ENCODE assay signal across 15 mouse cellular contexts in the genomic region with DNA sequence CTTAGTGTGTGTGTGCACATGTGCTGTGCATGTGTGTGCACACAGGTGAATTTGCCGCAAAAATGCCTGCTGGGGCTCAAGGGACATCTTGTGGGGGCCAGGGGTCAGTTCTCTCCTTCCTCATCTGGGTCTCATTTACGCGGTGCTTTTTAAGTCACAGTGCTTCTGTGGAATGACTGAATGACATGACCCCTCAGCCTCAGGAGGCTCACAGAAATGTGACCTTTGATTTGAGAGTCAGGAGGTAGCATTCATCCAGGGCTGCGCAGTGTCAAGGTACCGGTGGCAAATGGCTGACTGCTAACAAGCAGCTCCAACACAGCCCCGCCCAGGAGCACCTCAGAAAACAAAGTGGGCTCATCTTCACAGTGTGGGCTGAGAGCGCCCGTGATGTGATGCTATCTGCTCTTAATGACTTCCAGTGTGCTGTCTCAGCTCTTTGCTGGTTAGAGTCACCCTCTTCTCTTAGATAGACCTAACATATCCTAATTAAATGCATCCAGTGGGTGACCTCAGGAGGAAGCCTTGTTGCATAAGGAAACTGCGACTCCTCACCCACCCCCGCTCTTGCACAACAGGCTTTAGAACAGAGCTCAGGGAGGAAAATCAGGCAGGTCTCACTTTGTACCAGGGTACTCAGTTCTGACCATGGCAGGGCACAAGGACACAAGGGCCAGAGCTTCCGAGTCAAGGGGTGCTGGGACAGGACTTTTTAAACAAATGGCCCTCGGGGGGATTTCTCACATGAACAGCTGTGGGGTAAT.
DNase-seq lines count a peak whose midpoint lies in the region; ATAC-seq and TF ChIP-seq lines count a peak whose summit lies in the region.
"Had no signal": no experiment of that assay in that cellular context is flagged by ENCODE, and none has a peak within 500 bp of the region (broad histone marks: within the 10 kb centered on the region; RNA-seq: fewer than 3 reads in every experiment).

No protein-coding gene starts in this region.

- WGBS in intestine, embryonic 16.5 days = 67% methylated on average over 12 of the region's 12 CpGs
- 65% methylated on average over 12 of the region's 12 CpGs for WGBS in intestine, postnatal 0 days
- 26% methylated on average over 12 of the region's 12 CpGs for WGBS in embryonic facial prominence, embryonic 13.5 days
- 83% methylated on average over 12 of the region's 12 CpGs for WGBS in heart, adult 2 months
- 79% methylated on average over 12 of the region's 12 CpGs for WGBS in forebrain, embryonic 16.5 days

- no peaks in the 10 kb centered on the region for H3K36me3 ChIP-seq in intestine, embryonic 16.5 days (ENCODE audit: control insufficient read depth, insufficient read depth, low read length)
- H3K36me3 ChIP-seq in intestine, postnatal 0 days (ENCODE audit: control insufficient read depth, insufficient read depth) = no peaks in the 10 kb centered on the region
- H3K36me3 ChIP-seq in embryonic facial prominence, embryonic 13.5 days = no peaks in the 10 kb centered on the region
- no peaks in the 10 kb centered on the region for H3K36me3 ChIP-seq in heart, adult 2 months (ENCODE audit: control insufficient read depth, insufficient read depth, low read length)
- H3K36me3 ChIP-seq in forebrain, embryonic 16.5 days (ENCODE audit: control insufficient read depth, insufficient read depth) = no peaks in the 10 kb centered on the region
- H3K36me3 ChIP-seq: intestine, embryonic 15.5 days; liver, embryonic 13.5 days; midbrain, embryonic 10.5 days had no signal

- TF ChIP-seq CTCF in intestine, postnatal 0 days (IDR thresholded peaks at IDR 0.05; ENCODE audit: low read depth) = no peak
- TF ChIP-seq CTCF in heart, adult 2 months (IDR thresholded peaks at IDR 0.05) = no peak

- H3K4me3 ChIP-seq in intestine, embryonic 16.5 days (ENCODE audit: low read length) = no peak overlapping the region
- H3K4me3 ChIP-seq in intestine, postnatal 0 days (ENCODE audit: low read depth, low read length) = no peak overlapping the region
- no peak overlapping the region for H3K4me3 ChIP-seq in embryonic facial prominence, embryonic 13.5 days
- H3K4me3 ChIP-seq in heart, adult 2 months = no peak overlapping the region
- H3K4me3 ChIP-seq in forebrain, embryonic 16.5 days (replicated peaks; ENCODE audit: low read length) = no peak overlapping the region
- H3K4me3 ChIP-seq: intestine, embryonic 15.5 days; liver, embryonic 13.5 days; midbrain, embryonic 10.5 days had no signal

- no peaks in the 10 kb centered on the region for H3K27me3 ChIP-seq in intestine, embryonic 16.5 days (replicated peaks; ENCODE audit: control insufficient read depth, insufficient read depth, low read length)
- no peaks in the 10 kb centered on the region for H3K27me3 ChIP-seq in intestine, postnatal 0 days (replicated peaks; ENCODE audit: control insufficient read depth, insufficient read depth, low read length)
- peaks cover 4% of the 10 kb centered on the region; the same call in 1 of the 2 replicates for H3K27me3 ChIP-seq in embryonic facial prominence, embryonic 13.5 days
- no peaks in the 10 kb centered on the region for H3K27me3 ChIP-seq in heart, adult 2 months (ENCODE audit: control insufficient read depth, insufficient read depth, low read length)
- H3K27me3 ChIP-seq in forebrain, embryonic 16.5 days (replicated peaks; ENCODE audit: control insufficient read depth, insufficient read depth, low read length) = no peaks in the 10 kb centered on the region
- H3K27me3 ChIP-seq: intestine, embryonic 15.5 days; liver, embryonic 13.5 days; Patski had no signal

- intact Hi-C loops in heart, adult 2 months (cut with DNase I) = no loop called here

- H3K9ac ChIP-seq in intestine, embryonic 16.5 days (ENCODE audit: low read depth, low read length) = no peak overlapping the region
- H3K9ac ChIP-seq in intestine, postnatal 0 days (ENCODE audit: low read depth, low read length) = no peak overlapping the region
- H3K9ac ChIP-seq in embryonic facial prominence, embryonic 13.5 days = no peak overlapping the region
- no peak overlapping the region for H3K9ac ChIP-seq in heart, adult 2 months (ENCODE audit: low read depth, low read length)
- no peak overlapping the region for H3K9ac ChIP-seq in forebrain, embryonic 16.5 days (replicated peaks; ENCODE audit: low read depth, low read length)
- H3K9ac ChIP-seq: intestine, embryonic 15.5 days; liver, embryonic 13.5 days had no signal

- ATAC-seq in intestine, embryonic 16.5 days = peak; percentile 23; the same call in 1 of the 2 replicates
- no peak for ATAC-seq in intestine, postnatal 0 days
- ATAC-seq in common myeloid progenitor, adult 5-6 weeks (replicated peaks; ENCODE audit: low read depth, poor library complexity, severe bottlenecking) = peak; percentile 59
- ATAC-seq in embryonic facial prominence, embryonic 13.5 days (ENCODE audit: insufficient number of reproducible peaks, insufficient read depth, low FRiP score, low TSS enrichment, low read depth) = 0 out of 2 replicates have a peak, but pooled peaks have one; percentile 26
- no peak for ATAC-seq in forebrain, embryonic 16.5 days
- ATAC-seq: CD4-positive, CD25-positive, alpha-beta regulatory T cell, adult 4 months; intestine, embryonic 15.5 days; Patski had no signal

- no peak for TF ChIP-seq EP300 in heart, adult 2 months (IDR thresholded peaks at IDR 0.05; ENCODE audit: insufficient read depth, low read depth, low read length)

- no peaks in the 10 kb centered on the region for H3K9me3 ChIP-seq in intestine, embryonic 16.5 days (ENCODE audit: control insufficient read depth, low read length)
- no peaks in the 10 kb centered on the region for H3K9me3 ChIP-seq in intestine, postnatal 0 days (ENCODE audit: control insufficient read depth)
- H3K9me3 ChIP-seq in embryonic facial prominence, embryonic 13.5 days = no peaks in the 10 kb centered on the region
- H3K9me3 ChIP-seq in forebrain, embryonic 16.5 days (ENCODE audit: control insufficient read depth, low read length) = no peaks in the 10 kb centered on the region
- H3K9me3 ChIP-seq: intestine, embryonic 15.5 days; liver, embryonic 13.5 days; midbrain, embryonic 10.5 days had no signal

- DNase-seq in lung, postnatal 36 days = peak; percentile 54
- DNase-seq in heart, adult 2 months = no peak
- no peak for DNase-seq in frontal cortex, postnatal 36 days (ENCODE audit: low spot score in 2 of 2)
- DNase-seq: cerebellum, adult 18-20 months; liver, embryonic 13.5 days; retina, postnatal 1 day had no signal

- H3K27ac ChIP-seq in intestine, embryonic 16.5 days (ENCODE audit: low read length) = no peak overlapping the region
- no peak overlapping the region for H3K27ac ChIP-seq in intestine, postnatal 0 days (ENCODE audit: low read depth, low read length)
- H3K27ac ChIP-seq in embryonic facial prominence, embryonic 13.5 days = no peak overlapping the region
- H3K27ac ChIP-seq in heart, adult 2 months = no peak overlapping the region
- H3K27ac ChIP-seq in forebrain, embryonic 16.5 days (ENCODE audit: low read length) = no peak overlapping the region
- H3K27ac ChIP-seq: intestine, embryonic 15.5 days; liver, embryonic 13.5 days; midbrain, embryonic 10.5 days had no signal

- no peaks in the 10 kb centered on the region for H3K79me2 ChIP-seq in heart, adult 2 months (replicated peaks; ENCODE audit: control insufficient read depth, insufficient read depth, low read length)

- H3K4me2 ChIP-seq in intestine, embryonic 16.5 days (ENCODE audit: low read depth, low read length) = no peak overlapping the region
- no peak overlapping the region for H3K4me2 ChIP-seq in intestine, postnatal 0 days (replicated peaks; ENCODE audit: low read depth)
- H3K4me2 ChIP-seq in embryonic facial prominence, embryonic 13.5 days = no peak overlapping the region
- no peak overlapping the region for H3K4me2 ChIP-seq in forebrain, embryonic 16.5 days (ENCODE audit: low read length)
- H3K4me2 ChIP-seq: intestine, embryonic 15.5 days; liver, embryonic 13.5 days had no signal

- no peak for TF ChIP-seq POLR2A in heart, adult 2 months (IDR thresholded peaks at IDR 0.05; ENCODE audit: insufficient read depth, low read depth, low read length)

- 0 out of 2 replicates have a peak, but pooled peaks cover 3% of the 10 kb centered on the region for H3K4me1 ChIP-seq in intestine, embryonic 16.5 days (ENCODE audit: control insufficient read depth, insufficient read depth, low read length)
- H3K4me1 ChIP-seq in intestine, postnatal 0 days (replicated peaks; ENCODE audit: control insufficient read depth, insufficient read depth, low read length) = no peaks in the 10 kb centered on the region
- H3K4me1 ChIP-seq in embryonic facial prominence, embryonic 13.5 days = peaks cover 19% of the 10 kb centered on the region
- H3K4me1 ChIP-seq in heart, adult 2 months (ENCODE audit: control insufficient read depth, insufficient read depth, low read length) = no peaks in the 10 kb centered on the region
- no peaks in the 10 kb centered on the region for H3K4me1 ChIP-seq in forebrain, embryonic 16.5 days (replicated peaks; ENCODE audit: control insufficient read depth, insufficient read depth, low read length)
- H3K4me1 ChIP-seq: intestine, embryonic 15.5 days; liver, embryonic 13.5 days had no signal

Comparison
In these comparisons a context has a peak if more than half of its experiments do, and no peak if none do; other contexts are left out.
1. ATAC-seq: peak in intestine, embryonic 16.5 days (single experiment), common myeloid progenitor, adult 5-6 weeks (single experiment) and embryonic facial prominence, embryonic 13.5 days (single experiment); none in intestine, postnatal 0 days (single experiment) and forebrain, embryonic 16.5 days (single experiment).